Mouse (Mus musculus): ENCODE data around the gene Cpt1c. TPM values are rescaled to one million over a fixed set of nuclear protein-coding genes. Genes with fewer than 3 reads are reported as not detected.
A peak's percentile ranks its signal among the peaks of the same experiment; 100 is the strongest.

Gene Cpt1c
- polyA plus RNA-seq, 1 experiment: 5.5 TPM

- peaks cover 7% of the 10 kb centered on the region for H3K36me3 ChIP-seq (ENCODE audit: control insufficient read depth, insufficient read depth)
Observed at GRCm38 (mm10) chr7:44916191-44916590, 58.5 kb downstream of the Cpt1c start.

GRCm38 (mm10) chr7:44915314-44915713, 59.3 kb downstream of the Cpt1c start:
- no peaks in the 10 kb centered on the region for H3K27me3 ChIP-seq (ENCODE audit: control insufficient read depth, insufficient read depth, insufficient read length)
- peaks cover 7% of the 10 kb centered on the region for H3K36me3 ChIP-seq (ENCODE audit: control insufficient read depth, insufficient read depth)
- H3K4me3 ChIP-seq (ENCODE audit: insufficient read depth, poor library complexity, severe bottlenecking): no peak overlapping the region
- TF ChIP-seq CEBPB (IDR thresholded peaks at IDR 0.05; ENCODE audit: low read depth) (no peak), USF1 (IDR thresholded peaks at IDR 0.05; ENCODE audit: low read depth) (no peak), MYOG (IDR thresholded peaks at IDR 0.05; ENCODE audit: control insufficient read depth, extremely low read depth, insufficient read length) (no peak), MAX (IDR thresholded peaks at IDR 0.05) (no peak), FOSL1 (IDR thresholded peaks at IDR 0.05; ENCODE audit: insufficient read depth, low read length, poor library complexity, severe bottlenecking) (no peak), CTCF (IDR thresholded peaks at IDR 0.05; ENCODE audit: control insufficient read depth, insufficient read depth, insufficient read length) (no peak), MYOD1 (IDR thresholded peaks at IDR 0.05; ENCODE audit: control insufficient read depth, insufficient read length, low read depth) (no peak)
- H3K79me2 ChIP-seq (ENCODE audit: control insufficient read depth, insufficient read depth): no peaks in the 10 kb centered on the region
- H3ac ChIP-seq (ENCODE audit: control insufficient read depth, insufficient read length, low read depth): no peak overlapping the region
- H3K79me3 ChIP-seq (ENCODE audit: low read depth): no peaks in the 10 kb centered on the region

More at GRCm38 (mm10) chr7:44916191-44916590, 58.5 kb downstream of the Cpt1c start:
- Histone ChIP-seq H3K79me3 (ENCODE audit: low read depth) (no peaks in the 10 kb centered on the region), H3ac (ENCODE audit: control insufficient read depth, insufficient read length, low read depth) (no peak overlapping the region), H3K4me3 (ENCODE audit: insufficient read depth, poor library complexity, severe bottlenecking) (no peak overlapping the region), H3K79me2 (ENCODE audit: control insufficient read depth, insufficient read depth) (no peaks in the 10 kb centered on the region), H3K27me3 (ENCODE audit: control insufficient read depth, insufficient read depth, insufficient read length) (no peaks in the 10 kb centered on the region)
- no peak for TF ChIP-seq MYOG (IDR thresholded peaks at IDR 0.05; ENCODE audit: control insufficient read depth, extremely low read depth, insufficient read length)
- TF ChIP-seq FOSL1 (IDR thresholded peaks at IDR 0.05; ENCODE audit: insufficient read depth, low read length, poor library complexity, severe bottlenecking): no peak
- TF ChIP-seq MYOD1 (IDR thresholded peaks at IDR 0.05; ENCODE audit: control insufficient read depth, insufficient read length, low read depth): no peak
- no peak for TF ChIP-seq USF1 (IDR thresholded peaks at IDR 0.05; ENCODE audit: low read depth)
- TF ChIP-seq MAX (IDR thresholded peaks at IDR 0.05): no peak
- TF ChIP-seq CEBPB (IDR thresholded peaks at IDR 0.05; ENCODE audit: low read depth): no peak
- no peak for TF ChIP-seq CTCF (IDR thresholded peaks at IDR 0.05; ENCODE audit: control insufficient read depth, insufficient read depth, insufficient read length)

- Histone ChIP-seq H3K4me3 (ENCODE audit: insufficient read depth, poor library complexity, severe bottlenecking) (no peak overlapping the region), H3K79me2 (ENCODE audit: control insufficient read depth, insufficient read depth) (no peaks in the 10 kb centered on the region), H3ac (ENCODE audit: control insufficient read depth, insufficient read length, low read depth) (no peak overlapping the region), H3K79me3 (ENCODE audit: low read depth) (no peaks in the 10 kb centered on the region), H3K27me3 (ENCODE audit: control insufficient read depth, insufficient read depth, insufficient read length) (no peaks in the 10 kb centered on the region), H3K36me3 (ENCODE audit: control insufficient read depth, insufficient read depth) (peaks cover 7% of the 10 kb centered on the region)
- TF ChIP-seq MAX (IDR thresholded peaks at IDR 0.05) (no peak), MYOD1 (IDR thresholded peaks at IDR 0.05; ENCODE audit: control insufficient read depth, insufficient read length, low read depth) (no peak), USF1 (IDR thresholded peaks at IDR 0.05; ENCODE audit: low read depth) (no peak), CTCF (IDR thresholded peaks at IDR 0.05; ENCODE audit: control insufficient read depth, insufficient read depth, insufficient read length) (no peak), MYOG (IDR thresholded peaks at IDR 0.05; ENCODE audit: control insufficient read depth, extremely low read depth, insufficient read length) (no peak), CEBPB (IDR thresholded peaks at IDR 0.05; ENCODE audit: low read depth) (no peak), FOSL1 (IDR thresholded peaks at IDR 0.05; ENCODE audit: insufficient read depth, low read length, poor library complexity, severe bottlenecking) (no peak)
Observed at GRCm38 (mm10) chr7:44914396-44914795, 60.3 kb downstream of the Cpt1c start.

Small RNA genes within 50 kb of the gene (microRNA-seq; reads per million reads assigned to microRNA genes)
- gene Mir7054 (ENCODE audit: borderline microRNAs expressed): 0.76 reads per million, percentile 16 among the genes with 10 or more reads in this experiment

Other genes starting within 250 kb of the Cpt1c start
- 20.0 TPM for gene Vrk3, start 226.4 kb downstream of the Cpt1c start, polyA plus RNA-seq (2012; fragmentation: generic; extraction: Trizol)
- 0.29 TPM for gene Zfp473, start 223.8 kb downstream of the Cpt1c start, polyA plus RNA-seq (2012; fragmentation: generic; extraction: Trizol)
- gene Nup62, start 158.8 kb downstream of the Cpt1c start, polyA plus RNA-seq (2012; fragmentation: generic; extraction: Trizol): 102 TPM
- 0.63 TPM for gene Il4i1, start 158.5 kb downstream of the Cpt1c start, polyA plus RNA-seq (2012; fragmentation: generic; extraction: Trizol)
- gene Atf5, start 158.2 kb downstream of the Cpt1c start, polyA plus RNA-seq (2012; fragmentation: generic; extraction: Trizol): 290 TPM
- 208 TPM for gene Akt1s1, start 125.9 kb downstream of the Cpt1c start, polyA plus RNA-seq (2012; fragmentation: generic; extraction: Trizol)
- 38.4 TPM for gene Tbc1d17, start 125.8 kb downstream of the Cpt1c start, polyA plus RNA-seq (2012; fragmentation: generic; extraction: Trizol)
- 32.0 TPM for gene Pnkp, start 117.7 kb downstream of the Cpt1c start, polyA plus RNA-seq (2012; fragmentation: generic; extraction: Trizol)
- 221 TPM for gene Ptov1, start 105.1 kb downstream of the Cpt1c start, polyA plus RNA-seq (2012; fragmentation: generic; extraction: Trizol)
- 43.9 TPM for gene Med25, start 82.1 kb downstream of the Cpt1c start, polyA plus RNA-seq (2012; fragmentation: generic; extraction: Trizol)
- 9.8 TPM for gene Fuz, start 78.8 kb downstream of the Cpt1c start, polyA plus RNA-seq (2012; fragmentation: generic; extraction: Trizol)
- gene Ap2a1, start 45.4 kb downstream of the Cpt1c start, polyA plus RNA-seq (2012; fragmentation: generic; extraction: Trizol): 129 TPM
- 0.04 TPM for gene Tsks, start 31.6 kb downstream of the Cpt1c start, polyA plus RNA-seq (2012; fragmentation: generic; extraction: Trizol)
- 978 TPM for gene Prmt1, start 11.7 kb upstream of the Cpt1c start, polyA plus RNA-seq (2012; fragmentation: generic; extraction: Trizol)
- 43.7 TPM for gene Irf3, start 22.8 kb upstream of the Cpt1c start, polyA plus RNA-seq (2012; fragmentation: generic; extraction: Trizol)
- gene Bcl2l12, start 23.9 kb upstream of the Cpt1c start, polyA plus RNA-seq (2012; fragmentation: generic; extraction: Trizol): 18.1 TPM
- 58.4 TPM for gene Scaf1, start 41.5 kb upstream of the Cpt1c start, polyA plus RNA-seq (2012; fragmentation: generic; extraction: Trizol)
- 56.8 TPM for gene Rras, start 43.1 kb upstream of the Cpt1c start, polyA plus RNA-seq (2012; fragmentation: generic; extraction: Trizol)
- gene Prr12, start 78.0 kb upstream of the Cpt1c start, polyA plus RNA-seq (2012; fragmentation: generic; extraction: Trizol): 14.2 TPM
- gene Nosip, start 87.6 kb upstream of the Cpt1c start, polyA plus RNA-seq (2012; fragmentation: generic; extraction: Trizol): 66.6 TPM
- 14.0 TPM for gene Prrg2, start 87.8 kb upstream of the Cpt1c start, polyA plus RNA-seq (2012; fragmentation: generic; extraction: Trizol)
- 166 TPM for gene Rcn3, start 117.4 kb upstream of the Cpt1c start, polyA plus RNA-seq (2012; fragmentation: generic; extraction: Trizol)
- gene Fcgrt, start 129.0 kb upstream of the Cpt1c start, polyA plus RNA-seq (2012; fragmentation: generic; extraction: Trizol): 30.7 TPM
- 3,175 TPM for gene Rps11, start 149.6 kb upstream of the Cpt1c start, polyA plus RNA-seq (2012; fragmentation: generic; extraction: Trizol)
- gene Rpl13a, start 153.9 kb upstream of the Cpt1c start, polyA plus RNA-seq (2012; fragmentation: generic; extraction: Trizol): 6,379 TPM
- 0.95 TPM for gene Gm45713, start 161.4 kb upstream of the Cpt1c start, polyA plus RNA-seq (2012; fragmentation: generic; extraction: Trizol)
- 1.6 TPM for gene Flt3l, start 161.6 kb upstream of the Cpt1c start, polyA plus RNA-seq (2012; fragmentation: generic; extraction: Trizol)
- gene Pih1d1, start 179.5 kb upstream of the Cpt1c start, polyA plus RNA-seq (2012; fragmentation: generic; extraction: Trizol): 129 TPM
- 34.6 TPM for gene Aldh16a1, start 179.7 kb upstream of the Cpt1c start, polyA plus RNA-seq (2012; fragmentation: generic; extraction: Trizol)
- gene Slc17a7, start 189.1 kb upstream of the Cpt1c start, polyA plus RNA-seq (2012; fragmentation: generic; extraction: Trizol): 0.14 TPM
- not detected for gene Gfy, start 204.7 kb upstream of the Cpt1c start, polyA plus RNA-seq (2012; fragmentation: generic; extraction: Trizol)
- gene Pth2, start 206.1 kb upstream of the Cpt1c start, polyA plus RNA-seq (2012; fragmentation: generic; extraction: Trizol): not detected
- not detected for gene Ccdc155, start 230.0 kb upstream of the Cpt1c start, polyA plus RNA-seq (2012; fragmentation: generic; extraction: Trizol)
- gene Dkkl1, start 237.3 kb upstream of the Cpt1c start, polyA plus RNA-seq (2012; fragmentation: generic; extraction: Trizol): 0.07 TPM
- gene Tead2, start 240.9 kb upstream of the Cpt1c start, polyA plus RNA-seq (2012; fragmentation: generic; extraction: Trizol): 127 TPM

All from C2C12 (cell line).